Mouse (Mus musculus): Measurements from ENCODE around the gene Uck2. TPM values are rescaled to one million over a fixed set of nuclear protein-coding genes. Genes with fewer than 3 reads are reported as not detected.

Uck2 gene
- polyA plus RNA-seq, 1 experiment from 2014 or later = 70.1 TPM

DNA sequence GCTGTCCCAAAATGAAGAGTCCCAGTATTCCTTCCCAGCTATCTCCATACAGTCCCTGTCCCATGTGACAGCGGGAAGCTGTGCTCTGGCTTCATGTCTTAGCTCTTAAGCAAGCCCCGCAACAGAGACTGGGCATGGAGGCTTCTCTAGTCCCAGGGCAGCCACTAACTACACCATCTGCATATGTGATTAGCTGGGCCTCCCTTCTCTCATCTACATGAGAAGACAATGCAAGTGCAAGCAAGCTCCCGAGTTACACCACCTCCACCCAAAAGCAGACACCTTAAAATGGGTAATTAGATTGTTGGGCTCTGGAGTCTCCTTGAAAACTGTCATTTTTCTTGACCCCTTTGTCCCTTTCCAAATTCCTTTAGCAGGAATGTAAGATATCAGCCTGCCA lies 3.0 kb downstream of the Uck2 start:
- no peak for ATAC-seq
- 49% methylated on average over 3 of the region's 3 CpGs for WGBS
- Histone ChIP-seq H3K4me1 (replicated peaks) (peaks cover 24% of the 10 kb centered on the region), H3K4me2 (replicated peaks) (peak overlapping the region; percentile 72), H3K27me3 (no peaks in the 10 kb centered on the region), H3K9ac (replicated peaks) (no peak overlapping the region), H3K4me3 (replicated peaks) (peak overlapping the region; percentile 91; the same call in 1 of the 2 replicates), H3K9me3 (no peaks in the 10 kb centered on the region), H3K36me3 (no peaks in the 10 kb centered on the region), H3K27ac (0 out of 2 replicates have a peak overlapping the region, but pooled peaks have one; percentile 48)

- Histone ChIP-seq H3K27me3 (no peaks in the 10 kb centered on the region), H3K27ac (no peak overlapping the region), H3K9me3 (no peaks in the 10 kb centered on the region), H3K4me3 (replicated peaks) (no peak overlapping the region), H3K4me1 (replicated peaks) (peaks cover 19% of the 10 kb centered on the region), H3K9ac (replicated peaks) (no peak overlapping the region), H3K4me2 (replicated peaks) (no peak overlapping the region), H3K36me3 (no peaks in the 10 kb centered on the region)
- 92% methylated on average over 10 of the region's 10 CpGs for WGBS
- no peak for ATAC-seq
Measured at GRCm38 (mm10) chr1:167280061-167280460, 5.1 kb downstream of the Uck2 start.

DNA sequence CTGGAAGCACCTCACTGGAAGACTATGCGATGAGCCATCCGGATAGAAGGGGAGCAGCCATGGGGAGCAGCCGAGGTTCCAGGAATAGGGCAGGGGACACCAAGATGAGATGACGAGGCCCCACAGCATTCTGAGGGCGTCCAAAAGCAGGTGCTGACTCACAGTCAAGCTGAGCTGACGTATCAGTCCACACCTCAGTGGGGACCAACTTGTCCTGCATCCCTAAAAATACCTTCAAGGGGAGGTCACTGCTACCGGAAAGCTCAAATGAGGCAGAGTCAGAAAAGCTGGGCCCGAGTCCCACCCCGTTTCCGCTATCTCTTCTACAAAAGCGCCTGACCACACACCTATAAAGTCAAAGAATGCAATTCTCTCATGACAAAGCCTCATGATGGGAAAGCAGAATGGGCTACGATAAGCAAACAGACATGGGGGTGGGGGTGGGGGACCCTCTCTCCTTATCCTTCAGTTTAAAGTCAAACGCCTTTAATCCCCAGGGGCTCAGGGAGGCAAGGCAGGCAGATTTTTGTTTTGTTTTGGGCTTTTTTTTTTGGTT lies 5.9 kb downstream of the Uck2 start:
- no peak overlapping the region for H3K27ac ChIP-seq
- H3K4me2 ChIP-seq (replicated peaks) = no peak overlapping the region
- no peak for ATAC-seq
- H3K36me3 ChIP-seq = peaks cover 5% of the 10 kb centered on the region; the same call in 1 of the 2 replicates
- WGBS = 71% methylated on average over 13 of the region's 13 CpGs
- no peaks in the 10 kb centered on the region for H3K27me3 ChIP-seq
- no peak overlapping the region for H3K9ac ChIP-seq (replicated peaks)
- H3K4me1 ChIP-seq (replicated peaks) = peaks cover 19% of the 10 kb centered on the region
- no peaks in the 10 kb centered on the region for H3K9me3 ChIP-seq
- H3K4me3 ChIP-seq (replicated peaks) = no peak overlapping the region

DNA sequence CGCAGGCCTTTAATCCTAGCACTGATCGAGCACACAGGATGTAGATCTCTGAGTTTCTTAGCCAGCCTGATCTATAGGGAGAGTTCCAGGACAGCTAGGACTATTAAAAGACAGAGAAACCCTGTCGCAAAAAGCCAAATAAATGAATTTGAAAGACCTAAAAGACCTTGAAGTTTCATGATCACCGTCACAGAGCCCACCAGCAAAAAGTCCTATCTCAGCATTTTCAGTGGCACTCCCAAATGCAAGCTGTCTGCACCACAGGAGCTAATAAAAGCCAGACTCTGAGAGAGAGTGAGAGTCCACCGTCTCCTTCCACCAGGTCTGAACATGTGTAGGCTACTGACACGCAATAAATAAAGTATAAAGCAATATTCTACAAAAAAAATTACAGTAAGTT lies 6.7 kb downstream of the Uck2 start:
- Histone ChIP-seq H3K9me3 (no peaks in the 10 kb centered on the region), H3K36me3 (peaks cover 5% of the 10 kb centered on the region; the same call in 1 of the 2 replicates), H3K27me3 (no peaks in the 10 kb centered on the region), H3K9ac (replicated peaks) (no peak overlapping the region), H3K4me2 (replicated peaks) (no peak overlapping the region), H3K4me3 (replicated peaks) (no peak overlapping the region), H3K4me1 (replicated peaks) (peaks cover 27% of the 10 kb centered on the region), H3K27ac (no peak overlapping the region)
- WGBS = 80% methylated on average over 6 of the region's 6 CpGs
- no peak for ATAC-seq

- H3K36me3 ChIP-seq = peaks cover 5% of the 10 kb centered on the region; the same call in 1 of the 2 replicates
- no peak overlapping the region for H3K4me2 ChIP-seq (replicated peaks)
- H3K9ac ChIP-seq (replicated peaks) = no peak overlapping the region
- no peaks in the 10 kb centered on the region for H3K27me3 ChIP-seq
- peaks cover 36% of the 10 kb centered on the region for H3K4me1 ChIP-seq (replicated peaks)
- H3K4me3 ChIP-seq (replicated peaks) = no peak overlapping the region
- H3K27ac ChIP-seq = no peak overlapping the region
- 84% methylated on average over 12 of the region's 12 CpGs for WGBS
- H3K9me3 ChIP-seq = no peaks in the 10 kb centered on the region
- ATAC-seq = no peak
Measured at GRCm38 (mm10) chr1:167274646-167275390, 10.3 kb downstream of the Uck2 start.

- 71% methylated on average over 14 of the region's 14 CpGs for WGBS
- Histone ChIP-seq H3K27ac (no peak overlapping the region), H3K9me3 (no peaks in the 10 kb centered on the region), H3K4me2 (replicated peaks) (no peak overlapping the region), H3K4me3 (replicated peaks) (no peak overlapping the region), H3K4me1 (replicated peaks) (peaks cover 47% of the 10 kb centered on the region), H3K36me3 (peaks cover 5% of the 10 kb centered on the region; the same call in 1 of the 2 replicates), H3K9ac (replicated peaks) (no peak overlapping the region), H3K27me3 (no peaks in the 10 kb centered on the region)
- no peak for ATAC-seq
Measured at GRCm38 (mm10) chr1:167273380-167274163, 11.5 kb downstream of the Uck2 start.

DNA sequence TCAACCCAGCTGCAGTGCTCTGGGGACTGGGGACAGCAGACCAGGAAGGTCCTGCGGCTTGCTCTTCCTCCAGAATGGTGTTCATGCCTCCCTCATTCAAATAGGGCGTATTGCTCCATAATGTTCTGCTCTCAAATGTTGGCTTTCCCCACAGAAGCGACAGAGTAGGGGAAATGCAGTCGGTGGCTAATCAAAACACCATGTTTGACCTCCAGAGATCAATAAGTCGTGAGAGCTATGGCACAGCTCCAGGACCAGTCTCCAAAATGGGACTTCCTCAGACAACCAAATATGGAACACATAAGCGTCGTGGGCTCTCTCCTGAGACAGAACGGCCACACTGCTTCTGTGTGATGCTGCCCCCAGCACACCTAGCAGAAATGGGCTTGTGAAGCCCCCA lies 13.3 kb downstream of the Uck2 start:
- Histone ChIP-seq H3K36me3 (peaks cover 5% of the 10 kb centered on the region; the same call in 1 of the 2 replicates), H3K4me3 (replicated peaks) (no peak overlapping the region), H3K27me3 (no peaks in the 10 kb centered on the region), H3K9me3 (no peaks in the 10 kb centered on the region), H3K4me1 (replicated peaks) (peaks cover 47% of the 10 kb centered on the region), H3K27ac (no peak overlapping the region), H3K9ac (replicated peaks) (no peak overlapping the region), H3K4me2 (replicated peaks) (no peak overlapping the region)
- no peak for ATAC-seq
- WGBS = 65% methylated on average over 8 of the region's 8 CpGs

- Histone ChIP-seq H3K9me3 (no peaks in the 10 kb centered on the region), H3K4me2 (replicated peaks) (peak overlapping the region; percentile 51; the same call in 1 of the 2 replicates), H3K27me3 (no peaks in the 10 kb centered on the region), H3K4me1 (replicated peaks) (peaks cover 47% of the 10 kb centered on the region), H3K9ac (replicated peaks) (no peak overlapping the region), H3K4me3 (replicated peaks) (no peak overlapping the region), H3K36me3 (peaks cover 5% of the 10 kb centered on the region; the same call in 1 of the 2 replicates), H3K27ac (peak overlapping the region; percentile 15; the same call in 1 of the 2 replicates)
- ATAC-seq = no peak
- WGBS = 44% methylated on average over 4 of the region's 4 CpGs
Measured at GRCm38 (mm10) chr1:167271304-167271703, 13.8 kb downstream of the Uck2 start.

DNA sequence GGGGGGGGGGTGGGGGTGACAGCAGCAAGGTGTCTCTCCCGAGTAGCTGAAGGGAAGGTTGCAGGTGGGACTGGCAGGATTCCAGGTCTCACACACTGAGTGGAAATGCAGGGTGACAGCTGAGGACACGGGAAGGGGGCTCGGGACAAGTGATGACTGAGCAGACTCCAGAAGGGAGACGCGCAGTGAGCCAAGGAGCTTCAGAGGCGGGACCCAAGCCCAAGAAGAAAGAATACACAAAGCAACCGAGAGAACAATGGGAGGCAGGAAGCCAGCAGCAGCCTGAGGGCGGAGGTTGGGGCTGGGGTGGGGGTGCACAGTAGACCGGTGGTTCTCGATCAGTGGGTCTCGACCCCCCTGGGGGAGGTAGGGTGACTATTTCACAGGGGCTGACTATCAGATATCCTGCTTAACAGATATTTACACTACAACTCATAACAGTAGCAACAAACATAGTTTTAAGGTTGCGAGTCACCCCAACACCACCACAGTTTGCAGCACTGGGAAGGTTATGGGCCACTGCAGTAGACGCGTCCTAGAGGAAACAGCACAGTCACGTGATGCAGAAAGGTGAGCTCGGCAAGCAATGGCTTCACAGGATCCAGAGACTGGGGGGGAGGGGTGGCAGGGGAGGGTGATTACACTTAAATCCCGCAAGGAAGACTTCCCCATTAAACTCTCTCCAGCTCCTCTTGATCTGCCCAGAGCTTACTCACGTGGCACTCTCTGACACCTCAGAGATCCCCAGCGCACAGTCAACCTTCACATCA lies 14.6 kb downstream of the Uck2 start:
- peak; percentile 71 for ATAC-seq
- H3K4me2 ChIP-seq (replicated peaks) = peak overlapping the region; percentile 51
- peaks cover 5% of the 10 kb centered on the region; the same call in 1 of the 2 replicates for H3K36me3 ChIP-seq
- WGBS = 5% methylated on average over 19 of the region's 19 CpGs
- peak overlapping the region; percentile 51 for H3K27ac ChIP-seq
- H3K9ac ChIP-seq (replicated peaks) = peak overlapping the region; percentile 45
- no peaks in the 10 kb centered on the region for H3K27me3 ChIP-seq
- no peaks in the 10 kb centered on the region for H3K9me3 ChIP-seq
- H3K4me3 ChIP-seq (replicated peaks) = peak overlapping the region; percentile 18
- H3K4me1 ChIP-seq (replicated peaks) = peaks cover 47% of the 10 kb centered on the region

- WGBS = 17% methylated on average over 6 of the region's 6 CpGs
- Histone ChIP-seq H3K9ac (replicated peaks) (0 out of 2 replicates have a peak overlapping the region, but pooled peaks have one; percentile 45), H3K4me3 (replicated peaks) (no peak overlapping the region; the same call in 1 of the 2 replicates), H3K9me3 (no peaks in the 10 kb centered on the region), H3K4me2 (replicated peaks) (peak overlapping the region; percentile 51), H3K27ac (peak overlapping the region; percentile 51), H3K36me3 (peaks cover 3% of the 10 kb centered on the region; the same call in 1 of the 2 replicates), H3K4me1 (replicated peaks) (peaks cover 47% of the 10 kb centered on the region), H3K27me3 (no peaks in the 10 kb centered on the region)
- ATAC-seq = peak; percentile 35
Measured at GRCm38 (mm10) chr1:167269856-167270270, 15.3 kb downstream of the Uck2 start.

DNA sequence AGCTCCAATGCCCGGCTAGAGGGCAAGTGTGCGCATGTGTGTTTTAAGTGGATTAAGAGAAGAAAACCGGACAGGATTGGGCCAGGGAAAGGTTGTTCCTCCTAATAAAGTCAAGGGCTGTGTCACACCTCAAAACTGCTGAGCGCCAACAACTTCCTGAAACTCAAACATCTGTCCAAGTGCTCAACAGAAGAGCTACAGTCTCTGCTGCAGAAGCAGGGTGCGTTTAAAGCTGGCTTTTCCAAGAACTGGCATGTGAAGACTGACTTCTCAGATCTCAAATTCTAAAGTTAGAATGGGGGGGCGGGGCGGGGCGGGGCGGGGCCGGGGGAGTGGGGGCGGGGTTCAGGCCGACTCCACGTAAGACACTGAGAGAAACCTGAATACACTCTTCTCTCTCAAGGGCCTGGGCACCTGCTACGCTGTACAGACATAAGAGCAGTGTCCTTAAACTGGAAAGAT lies 15.7 kb downstream of the Uck2 start:
- H3K4me1 ChIP-seq (replicated peaks) = peaks cover 47% of the 10 kb centered on the region
- H3K36me3 ChIP-seq = no peaks in the 10 kb centered on the region
- no peak for ATAC-seq
- H3K9me3 ChIP-seq = no peaks in the 10 kb centered on the region
- peak overlapping the region; percentile 51 for H3K27ac ChIP-seq
- peak overlapping the region; percentile 51; the same call in 1 of the 2 replicates for H3K4me2 ChIP-seq (replicated peaks)
- WGBS = 30% methylated on average over 14 of the region's 14 CpGs
- no peaks in the 10 kb centered on the region for H3K27me3 ChIP-seq
- no peak overlapping the region for H3K4me3 ChIP-seq (replicated peaks)
- H3K9ac ChIP-seq (replicated peaks) = no peak overlapping the region

All from midbrain, embryonic 13.5 days (tissue).